Mouse (Mus musculus): ENCODE data around the gene Mei1. TPM values are rescaled to one million over a fixed set of nuclear protein-coding genes. Genes with fewer than 3 reads are reported as not detected.

The Mei1 gene
- polyA plus RNA-seq, 1 experiment from 2014 or later, result 0.09 TPM

GRCm38 (mm10) chr15:82047080-82047883 is 22.5 kb upstream of the Mei1 start, which contains the start of gene Snu13:
TSS of gene Snu13 (minus strand) at chr15:82047598.
- H3K9ac ChIP-seq (ENCODE audit: low read depth, low read length), result peak within 1 kb of the TSS; percentile 96
- peak; percentile 81 for ATAC-seq (replicated peaks; ENCODE audit: low FRiP score, low read depth)
- H3K4me3 ChIP-seq (replicated peaks; ENCODE audit: low read depth, low read length), result peak within 1 kb of the TSS; percentile 96
- peak within 1 kb of the TSS; percentile 94 for H3K27ac ChIP-seq
- peaks cover 9% of the 10 kb centered on the region; the same call in 1 of the 2 replicates for H3K4me1 ChIP-seq (replicated peaks; ENCODE audit: insufficient read depth, low read length)
- WGBS, result under 1% methylated on average over 74 of the region's 74 CpGs
- no peak for TF ChIP-seq CTCF (IDR thresholded peaks at IDR 0.05; ENCODE audit: low read depth)
- H3K4me2 ChIP-seq (ENCODE audit: low read length), result peak within 1 kb of the TSS; percentile 94
- no peaks in the 10 kb centered on the region for H3K27me3 ChIP-seq (ENCODE audit: insufficient read depth, low read length)
- H3K9me3 ChIP-seq (replicated peaks; ENCODE audit: low read length), result no peaks in the 10 kb centered on the region
- peak; percentile 94 for DNase-seq (ENCODE audit: low spot score)
- H3K36me3 ChIP-seq (ENCODE audit: insufficient read depth, low read length), result peaks cover 11% of the 10 kb centered on the region; the same call in 1 of the 2 replicates

GRCm38 (mm10) chr15:82052544-82052943 is 17.3 kb upstream of the Mei1 start:
- Histone ChIP-seq H3K4me3 (replicated peaks; ENCODE audit: low read depth, low read length) (no peak overlapping the region), H3K27me3 (ENCODE audit: insufficient read depth, low read length) (no peaks in the 10 kb centered on the region), H3K27ac (no peak overlapping the region), H3K36me3 (ENCODE audit: insufficient read depth, low read length) (no peaks in the 10 kb centered on the region), H3K4me1 (replicated peaks; ENCODE audit: insufficient read depth, low read length) (no peaks in the 10 kb centered on the region), H3K4me2 (ENCODE audit: low read length) (no peak overlapping the region), H3K9me3 (replicated peaks; ENCODE audit: low read length) (no peaks in the 10 kb centered on the region), H3K9ac (ENCODE audit: low read depth, low read length) (no peak overlapping the region)
- WGBS, result 52% methylated on average over 5 of the region's 5 CpGs
- TF ChIP-seq CTCF (IDR thresholded peaks at IDR 0.05; ENCODE audit: low read depth), result no peak
- DNase-seq (ENCODE audit: low spot score) (no peak), ATAC-seq (replicated peaks; ENCODE audit: low FRiP score, low read depth) (no peak)

GRCm38 (mm10) chr15:82058719-82059201 is 11.0 kb upstream of the Mei1 start, which contains the start of gene 4930407I10Rik:
TSS of gene 4930407I10Rik (plus strand) at chr15:82059151.
- TF ChIP-seq CTCF (IDR thresholded peaks at IDR 0.05; ENCODE audit: low read depth), result no peak
- no peaks in the 10 kb centered on the region for H3K36me3 ChIP-seq (ENCODE audit: insufficient read depth, low read length)
- no peak for DNase-seq (ENCODE audit: low spot score)
- no peak within 1 kb of the TSS for H3K27ac ChIP-seq
- no peaks in the 10 kb centered on the region for H3K9me3 ChIP-seq (replicated peaks; ENCODE audit: low read length)
- no peak within 1 kb of the TSS for H3K9ac ChIP-seq (ENCODE audit: low read depth, low read length)
- H3K4me2 ChIP-seq (ENCODE audit: low read length), result no peak within 1 kb of the TSS
- H3K4me1 ChIP-seq (replicated peaks; ENCODE audit: insufficient read depth, low read length), result no peaks in the 10 kb centered on the region
- no peak within 1 kb of the TSS for H3K4me3 ChIP-seq (replicated peaks; ENCODE audit: low read depth, low read length)
- ATAC-seq (replicated peaks; ENCODE audit: low FRiP score, low read depth), result no peak
- H3K27me3 ChIP-seq (ENCODE audit: insufficient read depth, low read length), result no peaks in the 10 kb centered on the region
- WGBS, result 69% methylated on average over 1 of the region's 1 CpGs

GRCm38 (mm10) chr15:82063909-82064308 is 5.9 kb upstream of the Mei1 start:
- no peak for DNase-seq (ENCODE audit: low spot score)
- Histone ChIP-seq H3K9me3 (replicated peaks; ENCODE audit: low read length) (no peaks in the 10 kb centered on the region), H3K4me2 (ENCODE audit: low read length) (no peak overlapping the region), H3K27ac (no peak overlapping the region), H3K4me1 (replicated peaks; ENCODE audit: insufficient read depth, low read length) (no peaks in the 10 kb centered on the region), H3K36me3 (ENCODE audit: insufficient read depth, low read length) (no peaks in the 10 kb centered on the region), H3K4me3 (replicated peaks; ENCODE audit: low read depth, low read length) (no peak overlapping the region), H3K9ac (ENCODE audit: low read depth, low read length) (no peak overlapping the region), H3K27me3 (ENCODE audit: insufficient read depth, low read length) (no peaks in the 10 kb centered on the region)
- no peak for TF ChIP-seq CTCF (IDR thresholded peaks at IDR 0.05; ENCODE audit: low read depth)
- 30% methylated on average over 14 of the region's 14 CpGs for WGBS
- no peak for ATAC-seq (replicated peaks; ENCODE audit: low FRiP score, low read depth)

- Histone ChIP-seq H3K27me3 (ENCODE audit: insufficient read depth, low read length) (peaks cover 11% of the 10 kb centered on the region; the same call in 1 of the 2 replicates), H3K4me1 (replicated peaks; ENCODE audit: insufficient read depth, low read length) (no peaks in the 10 kb centered on the region), H3K36me3 (ENCODE audit: insufficient read depth, low read length) (no peaks in the 10 kb centered on the region), H3K4me3 (replicated peaks; ENCODE audit: low read depth, low read length) (no peak overlapping the region), H3K9me3 (replicated peaks; ENCODE audit: low read length) (no peaks in the 10 kb centered on the region), H3K9ac (ENCODE audit: low read depth, low read length) (0 out of 2 replicates have a peak overlapping the region, but pooled peaks have one; percentile 23), H3K27ac (no peak overlapping the region), H3K4me2 (ENCODE audit: low read length) (no peak overlapping the region)
- peak; percentile 89 for TF ChIP-seq CTCF (IDR thresholded peaks at IDR 0.05; ENCODE audit: low read depth)
- peak; percentile 91 for DNase-seq (ENCODE audit: low spot score)
- ATAC-seq (replicated peaks; ENCODE audit: low FRiP score, low read depth), result no peak
- WGBS, result 17% methylated on average over 7 of the region's 7 CpGs
Measured at GRCm38 (mm10) chr15:82065511-82065910, 4.3 kb upstream of the Mei1 start.

- no peak for TF ChIP-seq CTCF (IDR thresholded peaks at IDR 0.05; ENCODE audit: low read depth)
- DNase-seq (ENCODE audit: low spot score), result no peak
- Histone ChIP-seq H3K36me3 (ENCODE audit: insufficient read depth, low read length) (no peaks in the 10 kb centered on the region), H3K9ac (ENCODE audit: low read depth, low read length) (no peak overlapping the region), H3K4me1 (replicated peaks; ENCODE audit: insufficient read depth, low read length) (no peaks in the 10 kb centered on the region), H3K27me3 (ENCODE audit: insufficient read depth, low read length) (peaks cover 16% of the 10 kb centered on the region; the same call in 1 of the 2 replicates), H3K9me3 (replicated peaks; ENCODE audit: low read length) (no peaks in the 10 kb centered on the region), H3K4me3 (replicated peaks; ENCODE audit: low read depth, low read length) (no peak overlapping the region), H3K27ac (no peak overlapping the region), H3K4me2 (ENCODE audit: low read length) (no peak overlapping the region)
- 89% methylated on average over 26 of the region's 26 CpGs for WGBS
- no peak for ATAC-seq (replicated peaks; ENCODE audit: low FRiP score, low read depth)
Measured at GRCm38 (mm10) chr15:82071816-82072469, 2.1 kb downstream of the Mei1 start.

All from kidney, postnatal 0 days (tissue).